Mouse (Mus musculus): ENCODE measurements around the gene Ak1. TPM values are rescaled to one million over a fixed set of nuclear protein-coding genes. Genes with fewer than 3 reads are reported as not detected.

The Ak1 gene
- polyA plus RNA-seq, 1 experiment: 11.0 TPM

DNA sequence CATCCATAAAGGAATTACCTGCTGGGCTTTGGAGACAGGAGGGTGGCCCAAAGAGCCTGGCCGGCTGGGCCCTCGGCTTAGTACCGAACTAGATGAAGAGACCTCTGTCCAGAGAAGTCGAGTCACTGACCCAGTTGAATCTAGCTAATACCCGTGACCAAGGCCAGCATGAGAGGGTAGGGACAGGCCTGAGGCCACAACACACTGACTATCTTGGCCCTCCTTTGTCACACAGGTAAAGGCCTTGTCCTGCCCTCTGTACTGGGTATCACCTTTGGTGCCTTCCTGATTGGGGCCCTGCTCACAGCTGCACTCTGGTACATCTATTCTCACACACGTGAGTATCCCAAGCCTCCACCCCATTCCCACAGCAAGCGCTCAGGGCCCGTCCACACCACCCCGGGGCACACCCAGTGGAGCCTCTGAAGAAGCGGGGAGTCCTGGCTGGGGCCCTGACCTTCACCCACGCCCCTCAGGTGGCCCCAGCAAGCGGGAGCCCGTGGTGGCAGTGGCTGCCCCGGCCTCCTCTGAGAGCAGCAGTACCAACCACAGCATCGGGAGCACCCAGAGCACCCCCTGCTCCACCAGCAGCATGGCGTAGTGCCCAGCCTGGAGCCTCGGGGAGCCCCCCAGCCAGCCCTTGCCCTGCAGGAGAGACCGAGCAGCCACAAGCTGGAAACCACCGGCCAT is 59.5 kb downstream of the Ak1 start:
- Histone ChIP-seq H3K27me3 (replicated peaks) (no peaks in the 10 kb centered on the region), H3K4me3 (replicated peaks) (no peak overlapping the region), H3K9me3 (no peaks in the 10 kb centered on the region), H3K36me3 (replicated peaks; ENCODE audit: low read length) (peaks cover 94% of the 10 kb centered on the region), H3K4me1 (peaks cover 20% of the 10 kb centered on the region)
- TF ChIP-seq GATA1 (IDR thresholded peaks at IDR 0.05; ENCODE audit: borderline replicate concordance, low read length): no peak
- no peak for TF ChIP-seq FLI1 (IDR thresholded peaks at IDR 0.05; ENCODE audit: low read length)

DNA sequence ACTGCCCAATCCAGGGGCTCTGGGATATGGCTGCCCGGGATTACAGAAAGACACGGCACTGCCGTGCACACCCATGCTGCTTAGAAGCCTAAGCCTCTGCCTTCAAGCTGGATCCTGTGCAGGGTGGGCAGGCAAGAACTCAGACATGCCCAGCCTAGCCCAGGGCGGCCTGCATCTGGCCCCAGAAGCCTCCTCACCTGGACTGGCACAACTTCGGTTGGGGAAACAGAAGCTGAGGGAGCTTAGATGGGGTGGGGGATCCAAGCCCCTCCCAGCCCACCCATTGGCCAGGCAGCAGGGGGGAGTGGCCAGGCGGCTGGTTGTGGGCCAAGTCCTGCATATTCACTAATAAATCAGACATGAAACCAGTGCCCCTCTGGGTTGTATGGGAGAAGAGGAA is 60.2 kb downstream of the Ak1 start:
- Histone ChIP-seq H3K4me3 (replicated peaks) (no peak overlapping the region), H3K27me3 (replicated peaks) (no peaks in the 10 kb centered on the region), H3K4me1 (peaks cover 24% of the 10 kb centered on the region), H3K9me3 (no peaks in the 10 kb centered on the region), H3K36me3 (replicated peaks; ENCODE audit: low read length) (peaks cover 99% of the 10 kb centered on the region)
- TF ChIP-seq FLI1 (IDR thresholded peaks at IDR 0.05; ENCODE audit: low read length) (no peak), GATA1 (IDR thresholded peaks at IDR 0.05; ENCODE audit: borderline replicate concordance, low read length) (no peak)

DNA sequence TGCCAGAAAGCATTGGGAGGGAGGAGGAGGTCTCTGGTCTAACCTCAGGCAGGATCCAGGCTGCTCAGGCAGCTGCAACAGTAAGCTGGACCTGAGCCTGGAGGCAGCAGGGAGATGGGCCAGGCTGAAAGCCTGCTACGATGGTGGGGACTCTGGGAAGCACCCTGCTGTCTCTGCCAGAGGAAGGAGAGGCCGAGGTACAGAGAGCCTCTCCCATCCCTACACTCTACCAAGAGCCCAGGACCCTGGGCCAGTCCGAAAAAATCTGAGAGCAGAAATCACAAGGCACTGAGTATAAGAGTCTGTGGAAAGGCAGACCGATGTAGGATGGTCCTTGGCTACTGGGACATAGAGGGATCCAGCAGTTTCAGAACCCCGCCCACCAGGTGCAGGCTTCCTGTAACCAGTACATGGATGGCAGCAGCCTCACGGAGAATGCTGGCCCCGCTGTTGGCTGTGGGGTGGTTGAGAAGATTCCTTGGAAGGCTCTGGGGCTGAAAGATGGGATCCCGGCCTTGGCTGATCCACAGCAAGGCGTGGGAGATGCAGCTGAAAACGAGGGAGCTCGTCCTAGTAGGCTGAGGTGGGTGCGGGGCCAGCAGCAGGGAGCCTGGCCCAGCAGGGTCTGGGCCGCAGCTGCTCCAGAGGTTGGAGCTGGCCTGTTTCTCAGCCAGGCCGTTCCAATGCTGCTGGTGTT is 61.3 kb downstream of the Ak1 start:
- peaks cover 23% of the 10 kb centered on the region for H3K4me1 ChIP-seq
- TF ChIP-seq GATA1 (IDR thresholded peaks at IDR 0.05; ENCODE audit: borderline replicate concordance, low read length) (no peak), FLI1 (IDR thresholded peaks at IDR 0.05; ENCODE audit: low read length) (no peak)
- H3K4me3 ChIP-seq (replicated peaks): no peak overlapping the region
- no peaks in the 10 kb centered on the region for H3K27me3 ChIP-seq (replicated peaks)
- H3K36me3 ChIP-seq (replicated peaks; ENCODE audit: low read length): peaks cover 99% of the 10 kb centered on the region
- no peaks in the 10 kb centered on the region for H3K9me3 ChIP-seq

DNA sequence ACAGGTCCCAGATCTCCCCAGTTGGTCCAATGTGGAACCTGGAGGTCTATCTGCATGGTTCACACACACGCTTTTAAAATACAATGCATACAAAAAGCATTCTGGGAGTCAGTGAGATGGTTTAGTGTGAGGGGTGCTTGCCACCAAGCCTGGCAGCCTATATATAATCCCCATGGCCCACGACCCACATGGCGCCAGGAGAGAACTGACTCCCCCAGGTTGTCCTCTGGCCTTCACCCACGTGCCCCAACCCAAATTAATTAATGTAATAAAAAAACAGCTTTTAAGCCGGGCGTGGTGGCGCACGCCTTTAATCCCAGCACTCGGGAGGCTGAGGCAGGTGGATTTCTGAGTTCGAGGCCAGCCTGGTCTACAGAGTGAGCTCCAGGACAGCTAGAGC is 62.1 kb downstream of the Ak1 start:
- TF ChIP-seq GATA1 (IDR thresholded peaks at IDR 0.05; ENCODE audit: borderline replicate concordance, low read length) (no peak), FLI1 (IDR thresholded peaks at IDR 0.05; ENCODE audit: low read length) (no peak)
- Histone ChIP-seq H3K4me1 (peaks cover 23% of the 10 kb centered on the region), H3K9me3 (no peaks in the 10 kb centered on the region), H3K4me3 (replicated peaks) (no peak overlapping the region), H3K27me3 (replicated peaks) (no peaks in the 10 kb centered on the region), H3K36me3 (replicated peaks; ENCODE audit: low read length) (peaks cover 98% of the 10 kb centered on the region)

Other genes with a start within 250 kb of the Ak1 start
- gene 1110008P14Rik, start 239.8 kb upstream of the Ak1 start, polyA plus RNA-seq (2012; ENCODE audit: insufficient read depth, low replicate concordance): 74.3 and 79.5 TPM in 2 replicates
- 15.0 and 32.0 TPM in 2 replicates for gene Lcn2, start 233.5 kb upstream of the Ak1 start, polyA plus RNA-seq (2012; ENCODE audit: insufficient read depth, low replicate concordance)
- gene Ptges2, start 225.9 kb upstream of the Ak1 start, polyA plus RNA-seq (2012; ENCODE audit: insufficient read depth, low replicate concordance): 2.5 and 3.4 TPM in 2 replicates
- gene Naif1, start 171.3 kb upstream of the Ak1 start, polyA plus RNA-seq (2012; ENCODE audit: insufficient read depth, low replicate concordance): 3.9 and 10.8 TPM in 2 replicates
- gene Slc25a25, start 170.3 kb upstream of the Ak1 start, polyA plus RNA-seq (2012; ENCODE audit: insufficient read depth, low replicate concordance): 7.3 and 7.9 TPM in 2 replicates
- 0.64 and 1.8 TPM in 2 replicates for gene Fam102a, start 86.4 kb upstream of the Ak1 start, polyA plus RNA-seq (2012; ENCODE audit: insufficient read depth, low replicate concordance)
- 2.8 and 10.0 TPM in 2 replicates for gene Dpm2, start 50.9 kb upstream of the Ak1 start, polyA plus RNA-seq (2012; ENCODE audit: insufficient read depth, low replicate concordance)
- gene Pip5kl1, start 47.0 kb upstream of the Ak1 start, polyA plus RNA-seq (2012; ENCODE audit: insufficient read depth, low replicate concordance): not detected in 2 replicates
- not detected in 2 replicates for gene 9430097D07Rik, start 46.1 kb upstream of the Ak1 start, polyA plus RNA-seq (2012; ENCODE audit: insufficient read depth, low replicate concordance)
- 16.3 and 18.9 TPM in 2 replicates for gene St6galnac4, start 34.7 kb upstream of the Ak1 start, polyA plus RNA-seq (2012; ENCODE audit: insufficient read depth, low replicate concordance)
- 36.4 and 40.9 TPM in 2 replicates for gene St6galnac6, start 22.0 kb upstream of the Ak1 start, polyA plus RNA-seq (2012; ENCODE audit: insufficient read depth, low replicate concordance)
- 90.6 and 227 TPM in 2 replicates for gene Eng, start 24.8 kb downstream of the Ak1 start, polyA plus RNA-seq (2012; ENCODE audit: insufficient read depth, low replicate concordance)
- gene Fpgs, start 82.4 kb downstream of the Ak1 start, polyA plus RNA-seq (2012; ENCODE audit: insufficient read depth, low replicate concordance): 39.7 and 57.5 TPM in 2 replicates
- 148 and 403 TPM in 2 replicates for gene Cdk9, start 91.3 kb downstream of the Ak1 start, polyA plus RNA-seq (2012; ENCODE audit: insufficient read depth, low replicate concordance)
- gene Sh2d3c, start 99.3 kb downstream of the Ak1 start, polyA plus RNA-seq (2012; ENCODE audit: insufficient read depth, low replicate concordance): 13.4 and 21.1 TPM in 2 replicates
- gene 6330409D20Rik, start 119.3 kb downstream of the Ak1 start, polyA plus RNA-seq (2012; ENCODE audit: insufficient read depth, low replicate concordance): 3.0 TPM in 1 of 2 replicates, not detected in the other
- 30.1 and 93.0 TPM in 2 replicates for gene Tor2a, start 135.5 kb downstream of the Ak1 start, polyA plus RNA-seq (2012; ENCODE audit: insufficient read depth, low replicate concordance)
- 0.03 and 1.9 TPM in 2 replicates for gene Ttc16, start 153.9 kb downstream of the Ak1 start, polyA plus RNA-seq (2012; ENCODE audit: insufficient read depth, low replicate concordance)
- gene Ptrh1, start 154.0 kb downstream of the Ak1 start, polyA plus RNA-seq (2012; ENCODE audit: insufficient read depth, low replicate concordance): 2.6 TPM in 1 of 2 replicates, not detected in the other
- not detected in 2 replicates for gene Cfap157, start 162.7 kb downstream of the Ak1 start, polyA plus RNA-seq (2012; ENCODE audit: insufficient read depth, low replicate concordance)
- 1.6 TPM in 1 of 2 replicates, not detected in the other for gene Stxbp1, start 225.5 kb downstream of the Ak1 start, polyA plus RNA-seq (2012; ENCODE audit: insufficient read depth, low replicate concordance)